Mouse (Mus musculus) CH12.LX (cell line): ENCODE measurements at regions not wholly inside any gene's neighbourhood (a gene's known extent, or its start where the extent isn't known, plus 50 kb on each side); places are given as distances from the start of the nearest gene placed in this dataset.

Experiments used
- DNase-seq: peaks from one replicate; pipeline ENCODE4 v3.0.0-alpha.2; 2013; ENCODE audit errors: extremely low read depth
- H3K27ac ChIP-seq: 2 replicates; pipeline ENCODE4 v1.5.1; 2012; ENCODE audit warnings: low read depth, mild to moderate bottlenecking, control low read depth, moderate library complexity; ENCODE audit not compliant: insufficient read depth
- H3K27me3 ChIP-seq: replicated peaks from 2 replicates; pipeline ENCODE3; 2012; ENCODE audit warnings: inconsistent platforms
- H3K36me3 ChIP-seq, 2 experiments: replicated peaks in 1 of 2; 2 replicates each; pipeline versions ENCODE3 to v1.6.1; 2012; ENCODE audit warnings: inconsistent platforms in 1 of 2, low read length in 1 of 2, mild to moderate bottlenecking in 1 of 2, mixed read lengths in 1 of 2, moderate library complexity in 1 of 2; ENCODE audit not compliant: control insufficient read depth in 1 of 2, insufficient read depth in 1 of 2
- H3K4me1 ChIP-seq, 2 experiments: 2 replicates each; pipeline ENCODE4 v1.6.1; 2012; ENCODE audit warnings: inconsistent platforms in 1 of 2, moderate library complexity in 1 of 2; ENCODE audit not compliant: insufficient read depth in 2 of 2, control insufficient read depth in 1 of 2
- H3K4me2 ChIP-seq: 2 replicates; pipeline ENCODE4 v1.6.1; 2012; ENCODE audit warnings: low read depth, mild to moderate bottlenecking, control low read depth; ENCODE audit not compliant: poor library complexity, insufficient read depth, severe bottlenecking
- H3K4me3 ChIP-seq, 3 experiments: fragments of 150-350 bp in 1 of 3; sonication (generic) in 1 of 3; replicated peaks in 1 of 3; 2 replicates each; pipeline versions ENCODE3 to v1.5.1; 2011 to 2012; ENCODE audit warnings: low read depth in 2 of 3, low read length in 2 of 3, mild to moderate bottlenecking in 2 of 3, moderate library complexity in 2 of 3, control low read depth in 1 of 3, improper control_type of control experiment in 1 of 3, inconsistent platforms in 1 of 3, mixed read lengths in 1 of 3; ENCODE audit not compliant: poor library complexity in 1 of 3
- H3K79me2 ChIP-seq: replicated peaks from 2 replicates; pipeline ENCODE4 v1.6.1; 2012; ENCODE audit warnings: mild to moderate bottlenecking, moderate library complexity; ENCODE audit not compliant: control insufficient read depth, poor library complexity, insufficient read depth, severe bottlenecking; ENCODE audit errors: extremely low read depth
- H3K9ac ChIP-seq: 2 replicates; pipeline ENCODE4 v1.6.1; 2012; ENCODE audit warnings: low read depth, mild to moderate bottlenecking, control low read depth, moderate library complexity; ENCODE audit not compliant: insufficient read depth
- H3K9me3 ChIP-seq: replicated peaks from 2 replicates; pipeline ENCODE3; 2012; ENCODE audit warnings: low read length, inconsistent platforms, mixed read lengths
- BHLHE40 ChIP-seq: IDR thresholded peaks from 2 replicates; pipeline ENCODE4 v1.6.1; 2011; ENCODE audit warnings: mild to moderate bottlenecking, low read depth, low read length, improper control_type of control experiment
- CHD1 ChIP-seq: IDR thresholded peaks from 2 replicates; pipeline ENCODE4 v1.6.1; 2012; ENCODE audit warnings: low read depth, low read length, improper control_type of control experiment, inconsistent platforms
- CHD2 ChIP-seq: IDR thresholded peaks from 2 replicates; pipeline ENCODE4 v1.6.1; 2011; ENCODE audit warnings: low read length, improper control_type of control experiment
- CTCF ChIP-seq, 2 experiments: IDR thresholded peaks in 1 of 2; conservative IDR thresholded peaks in 1 of 2; 2 replicates each; pipeline ENCODE4 v1.5.1; 2011 to 2012; ENCODE audit warnings: low read depth in 2 of 2, low read length in 2 of 2, improper control_type of control experiment in 1 of 2, inconsistent platforms in 1 of 2, mild to moderate bottlenecking in 1 of 2, moderate library complexity in 1 of 2
- ELF1 ChIP-seq: IDR thresholded peaks from 2 replicates; pipeline ENCODE4 v1.6.1; 2014; ENCODE audit warnings: low read depth, mild to moderate bottlenecking, inconsistent platforms, low read length, improper control_type of control experiment
- EP300 ChIP-seq: IDR thresholded peaks from 2 replicates; pipeline ENCODE4 v1.6.1; 2011; ENCODE audit warnings: low read length, improper control_type of control experiment
- ETS1 ChIP-seq: conservative IDR thresholded peaks from 2 replicates; pipeline ENCODE4 v1.6.1; 2012; ENCODE audit warnings: low read depth, mild to moderate bottlenecking, inconsistent platforms, low read length, improper control_type of control experiment, moderate library complexity
- HCFC1 ChIP-seq: IDR thresholded peaks from 2 replicates; pipeline ENCODE4 v1.6.1; 2012; ENCODE audit warnings: low read depth, mild to moderate bottlenecking, inconsistent platforms, low read length, improper control_type of control experiment
- IRF4 ChIP-seq: IDR thresholded peaks from 2 replicates; pipeline ENCODE4 v1.6.1; 2014; ENCODE audit warnings: low read depth, mild to moderate bottlenecking, inconsistent platforms, low read length, improper control_type of control experiment
- JUND ChIP-seq: conservative IDR thresholded peaks from 2 replicates; pipeline ENCODE4 v1.6.1; 2011; ENCODE audit warnings: low read depth, low read length, improper control_type of control experiment
- KAT2A ChIP-seq: IDR thresholded peaks from 2 replicates; pipeline ENCODE4 v1.6.1; 2012; ENCODE audit warnings: low read length, improper control_type of control experiment, inconsistent platforms; ENCODE audit not compliant: insufficient replicate concordance
- MAX ChIP-seq: IDR thresholded peaks from 2 replicates; pipeline ENCODE4 v1.6.1; 2011; ENCODE audit warnings: low read length, improper control_type of control experiment
- MAZ ChIP-seq: IDR thresholded peaks from 2 replicates; pipeline ENCODE4 v1.6.1; 2012; ENCODE audit warnings: low read depth, mild to moderate bottlenecking, inconsistent platforms, low read length, improper control_type of control experiment, moderate library complexity
- MEF2A ChIP-seq: IDR thresholded peaks from 2 replicates; pipeline ENCODE4 v1.6.1; 2014; ENCODE audit warnings: low read depth, mild to moderate bottlenecking, inconsistent platforms, low read length, improper control_type of control experiment, borderline replicate concordance
- MXI1 ChIP-seq: IDR thresholded peaks from 2 replicates; pipeline ENCODE4 v1.6.1; 2011; ENCODE audit warnings: mild to moderate bottlenecking, low read depth, low read length, improper control_type of control experiment
- MYC ChIP-seq: IDR thresholded peaks from 2 replicates; pipeline ENCODE4 v1.6.1; 2011; ENCODE audit warnings: low read depth, mild to moderate bottlenecking, improper control_type of control experiment, low read length
- NELFE ChIP-seq: IDR thresholded peaks from 2 replicates; pipeline ENCODE4 v1.6.1; 2011; ENCODE audit warnings: low read depth, low read length, improper control_type of control experiment
- NRF1 ChIP-seq: IDR thresholded peaks from 2 replicates; pipeline ENCODE4 v1.6.1; 2014; ENCODE audit warnings: low read depth, mild to moderate bottlenecking, inconsistent platforms, low read length, improper control_type of control experiment, moderate library complexity
- POLR2A ChIP-seq: IDR thresholded peaks from 2 replicates; pipeline ENCODE4 v1.6.1; 2011; ENCODE audit warnings: low read depth, mild to moderate bottlenecking, improper control_type of control experiment, low read length
- RAD21 ChIP-seq: IDR thresholded peaks from 2 replicates; pipeline ENCODE4 v1.6.1; 2011; ENCODE audit warnings: low read depth, mild to moderate bottlenecking, low read length, improper control_type of control experiment, moderate library complexity
- RCOR1 ChIP-seq: conservative IDR thresholded peaks from 2 replicates; pipeline ENCODE4 v1.6.1; 2012; ENCODE audit warnings: low read depth, mild to moderate bottlenecking, inconsistent platforms, low read length, improper control_type of control experiment
- TCF12 ChIP-seq: IDR thresholded peaks from 2 replicates; pipeline ENCODE4 v1.6.1; 2014; ENCODE audit warnings: low read depth, mild to moderate bottlenecking, inconsistent platforms, low read length, improper control_type of control experiment
- UBTF ChIP-seq: IDR thresholded peaks from 2 replicates; pipeline ENCODE4 v1.6.1; 2012; ENCODE audit warnings: low read depth, mild to moderate bottlenecking, inconsistent platforms, low read length, improper control_type of control experiment, moderate library complexity
- USF1 ChIP-seq: IDR thresholded peaks from 2 replicates; pipeline ENCODE4 v1.6.1; 2014; ENCODE audit warnings: low read depth, mild to moderate bottlenecking, inconsistent platforms, low read length, improper control_type of control experiment
- ZMIZ1 ChIP-seq: IDR thresholded peaks from 2 replicates; pipeline ENCODE4 v1.6.1; 2012; ENCODE audit warnings: low read depth, mild to moderate bottlenecking, inconsistent platforms, low read length, improper control_type of control experiment
- ZNF384 ChIP-seq: IDR thresholded peaks from 2 replicates; pipeline ENCODE4 v1.6.1; 2012; ENCODE audit warnings: low read depth, low read length, improper control_type of control experiment, inconsistent platforms
- dilution Hi-C: fragments of 300-500 bp; cut with MboI; formaldehyde crosslinking; loops from 2 replicates; pipeline ENCODE4 v1.14.3; 2020; ENCODE audit warnings: low sequenced_read_pairs; ENCODE audit not compliant: extremely low pct_unique_long_range_greater_than_20kb, extremely low pct_ligation_motif_present
- in situ Hi-C: fragments of 300-500 bp; cut with MboI; formaldehyde crosslinking; loops from 3 replicates; pipeline ENCODE4 v1.14.3; 2019; ENCODE audit warnings: low sequenced_read_pairs, low pct_ligation_motif_present, low pct_unique_long_range_greater_than_20kb, mixed read lengths

DNA sequence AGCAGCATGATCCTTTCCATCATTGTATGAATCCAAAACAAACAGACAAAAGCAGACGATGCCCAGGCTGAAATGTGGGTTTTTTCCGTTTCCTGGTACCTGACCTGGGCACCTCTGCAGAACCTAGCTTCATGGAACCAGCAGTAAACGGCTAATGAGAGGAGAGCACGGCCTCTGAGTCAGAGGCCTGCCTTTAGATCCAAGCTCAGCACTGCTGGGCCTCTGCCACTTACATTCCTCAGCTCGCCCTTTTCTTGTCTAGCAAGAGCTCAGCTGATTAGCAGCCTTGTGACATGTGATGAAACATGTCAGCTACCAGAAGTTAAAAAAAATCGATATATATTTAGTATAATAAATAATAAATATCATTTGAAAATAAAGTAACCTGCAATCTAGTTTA is 91.2 kb upstream of the Dhrs4 start:
- Histone ChIP-seq H3K9ac (no peak overlapping the region), H3K36me3 (no peaks in the 10 kb centered on the region), H3K4me1 (peaks cover 7 to 26% of the 10 kb centered on the region in 2 experiments), H3K27me3 (no peaks in the 10 kb centered on the region), H3K27ac (no peak overlapping the region), H3K4me2 (no peak overlapping the region), H3K9me3 (no peaks in the 10 kb centered on the region), H3K79me2 (no peaks in the 10 kb centered on the region), H3K4me3 (no peak overlapping the region)
- dilution Hi-C loops (no loop called here), in situ Hi-C loops (no loop called here)
- no peak for DNase-seq
- TF ChIP-seq MAZ (no peak), KAT2A (no peak), MXI1 (no peak), CTCF (conservative IDR thresholded peaks at IDR 0.05 in 1 of 2, IDR thresholded peaks at IDR 0.05 in 1 of 2; ENCODE audit: low read depth in 2 of 2, low read length in 2 of 2) (no peak), CHD2 (no peak), ZMIZ1 (no peak), EP300 (no peak), CHD1 (no peak), MAX (no peak), HCFC1 (no peak), JUND (no peak), RAD21 (no peak), NRF1 (no peak), ZNF384 (no peak), MEF2A (no peak), USF1 (no peak), MYC (no peak)

DNA sequence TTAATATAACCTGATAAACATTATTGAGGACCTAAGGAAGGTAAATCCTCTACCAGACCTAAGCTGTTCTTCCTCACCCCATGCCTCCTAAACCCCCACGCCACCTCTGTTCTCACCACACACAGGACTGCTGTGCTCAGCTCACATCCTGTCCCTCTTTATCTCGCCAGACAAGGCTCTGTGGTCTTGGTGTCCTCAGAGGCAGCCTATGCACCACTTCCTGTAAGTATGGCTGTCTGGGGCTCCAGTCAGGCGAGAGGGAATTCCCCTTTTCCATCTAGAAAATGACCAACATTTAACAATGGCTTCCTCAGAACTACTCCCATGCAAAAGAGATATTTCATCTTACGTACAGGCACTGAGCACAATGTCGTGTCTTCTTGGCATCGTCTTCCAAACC is 86.2 kb upstream of the Dhrs4 start:
- peaks cover 12 to 28% of the 10 kb centered on the region in 2 experiments for H3K4me1 ChIP-seq
- DNase-seq, result peak; percentile 86
- peak overlapping the region; percentile 12; the same call in 1 of the 2 replicates for H3K4me2 ChIP-seq
- no peak overlapping the region for H3K9ac ChIP-seq
- H3K79me2 ChIP-seq, result no peaks in the 10 kb centered on the region
- dilution Hi-C loops, result no loop called here
- H3K36me3 ChIP-seq, result no peaks in the 10 kb centered on the region
- in situ Hi-C loops, result no loop called here
- H3K27me3 ChIP-seq, result peaks cover 4% of the 10 kb centered on the region
- no peaks in the 10 kb centered on the region for H3K9me3 ChIP-seq
- no peak overlapping the region for H3K4me3 ChIP-seq
- no peak overlapping the region for H3K27ac ChIP-seq
- TF ChIP-seq NELFE, result no peak
- TF ChIP-seq EP300, result peak; percentile 77
- TF ChIP-seq RCOR1, result peak; percentile 60; the same call in 1 of the 2 replicates
- peak; percentile 77 for TF ChIP-seq ELF1
- TF ChIP-seq UBTF, result no peak
- TF ChIP-seq CHD2, result peak; percentile 44; the same call in 1 of the 2 replicates
- peak; percentile 57 for TF ChIP-seq TCF12
- no peak for TF ChIP-seq ZNF384
- peak; percentile 47; the same call in 1 of the 2 replicates for TF ChIP-seq IRF4
- TF ChIP-seq MYC, result peak; percentile 46; the same call in 1 of the 2 replicates
- TF ChIP-seq BHLHE40, result peak; percentile 58
- TF ChIP-seq NRF1, result 0 out of 2 replicates have a peak, but pooled peaks have one; percentile 7
- peak; percentile 34; the same call in 1 of the 2 replicates for TF ChIP-seq POLR2A
- TF ChIP-seq MEF2A, result peak; percentile 50; the same call in 1 of the 2 replicates
- peak; percentile 52 for TF ChIP-seq ETS1
- peak; percentile 38; the same call in 1 of the 2 replicates for TF ChIP-seq HCFC1
- no peak for TF ChIP-seq MXI1
- TF ChIP-seq, all 38 proteins: peak for 13
